Mouse (Mus musculus): Measurements from ENCODE around the gene Sp4. TPM values are rescaled to one million over a fixed set of nuclear protein-coding genes. Genes with fewer than 3 reads are reported as not detected.

Gene Sp4
- total RNA-seq (2012; rRNA removed) (5.5 and 6.6 TPM in 2 replicates), total RNA-seq (2014; rRNA removed) (5.4 and 5.7 TPM in 2 replicates), polyA plus RNA-seq (2012; ENCODE audit: insufficient read length, low read depth) (3.8 and 4.2 TPM in 2 replicates)

DNA sequence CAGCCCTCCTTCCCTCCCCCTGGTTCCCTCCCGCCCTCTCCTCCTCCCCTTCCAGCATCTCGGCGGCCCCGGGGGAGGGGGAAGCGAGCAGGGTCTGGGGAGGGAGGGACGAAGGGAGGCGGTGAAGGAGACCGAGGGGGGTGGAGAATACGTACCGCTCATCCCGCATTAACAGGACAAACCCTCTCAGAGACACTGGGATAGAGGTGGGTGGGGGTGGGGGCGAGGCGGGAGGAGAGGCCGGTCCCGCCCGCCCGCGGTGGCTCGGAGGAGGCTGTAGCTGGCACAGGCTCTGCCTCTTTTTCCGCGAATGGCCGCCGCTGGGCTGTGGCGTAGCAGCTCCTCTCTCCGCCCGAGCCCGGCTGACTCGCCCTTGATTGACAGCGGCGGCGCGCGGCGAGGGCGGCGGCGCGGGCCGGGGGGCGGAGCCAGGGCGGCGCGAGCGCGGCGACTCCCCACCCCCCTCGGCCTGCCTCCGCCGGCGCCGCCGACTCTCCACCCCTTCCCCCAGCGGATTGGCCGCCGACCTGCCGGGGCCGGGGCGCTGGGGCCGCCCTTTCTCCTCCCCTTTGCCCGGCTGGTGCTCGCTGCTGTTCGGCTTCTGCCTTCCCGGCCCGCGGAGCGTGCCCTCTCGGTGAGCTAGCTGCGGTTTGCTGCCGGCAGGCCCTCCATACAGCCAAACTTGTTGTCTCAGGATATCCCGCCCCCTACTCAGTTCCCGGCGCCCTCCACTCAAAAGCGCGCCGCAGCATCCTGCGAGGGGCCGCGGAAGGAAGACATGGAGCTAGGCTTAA, at the start of gene Sp4:
Sp4 (minus strand) TSS at position 369 of the 794 bp plus-strand sequence.
- peak within 1 kb of the TSS; percentile 76 for H3K9ac ChIP-seq (ENCODE audit: insufficient read depth, low read depth)
- in situ Hi-C loops (cut with MboI; ENCODE audit: low pct_ligation_motif_present, low pct_unique_long_range_greater_than_20kb, low sequenced_read_pairs) = no loop called here
- dilution Hi-C loops (cut with MboI; ENCODE audit: extremely low pct_ligation_motif_present, extremely low pct_unique_long_range_greater_than_20kb, low sequenced_read_pairs) = no loop called here
- peak; percentile 88 for DNase-seq (ENCODE audit: extremely low read depth)
- H3K36me3 ChIP-seq (replicated peaks in 1 of 2; ENCODE audit: control insufficient read depth in 1 of 2, insufficient read depth in 1 of 2, low read length in 1 of 2) = peaks cover 0 to 12% of the 10 kb centered on the region in 2 experiments
- H3K79me2 ChIP-seq (replicated peaks; ENCODE audit: control insufficient read depth, extremely low read depth, insufficient read depth, poor library complexity, severe bottlenecking) = no peaks in the 10 kb centered on the region
- TF ChIP-seq RAD21 (IDR thresholded peaks at IDR 0.05; ENCODE audit: low read depth, low read length) (no peak), NRF1 (IDR thresholded peaks at IDR 0.05; ENCODE audit: low read depth, low read length) (peak; percentile 63), MAZ (IDR thresholded peaks at IDR 0.05; ENCODE audit: low read depth, low read length) (peak; percentile 79), NELFE (IDR thresholded peaks at IDR 0.05; ENCODE audit: low read depth, low read length) (peak; percentile 55), MAX (IDR thresholded peaks at IDR 0.05; ENCODE audit: low read length) (no peak), E2F4 (IDR thresholded peaks at IDR 0.05; ENCODE audit: insufficient replicate concordance, low read depth, low read length) (no peak), POLR2A (IDR thresholded peaks at IDR 0.05; ENCODE audit: low read depth, low read length) (peak; percentile 59), CHD2 (IDR thresholded peaks at IDR 0.05; ENCODE audit: low read length) (peak; percentile 7; the same call in 1 of the 2 replicates), TCF12 (IDR thresholded peaks at IDR 0.05; ENCODE audit: low read depth, low read length) (no peak)
- H3K27ac ChIP-seq (ENCODE audit: insufficient read depth, low read depth) = peak within 1 kb of the TSS; percentile 80
- H3K27me3 ChIP-seq (replicated peaks) = no peaks in the 10 kb centered on the region
- H3K9me3 ChIP-seq (replicated peaks; ENCODE audit: low read length) = no peaks in the 10 kb centered on the region
- peak within 1 kb of the TSS; percentile 62 to 88 (median 82) for H3K4me3 ChIP-seq (replicated peaks in 1 of 3; ENCODE audit: low read depth in 2 of 3, low read length in 2 of 3, poor library complexity in 1 of 3)
- H3K4me2 ChIP-seq (ENCODE audit: insufficient read depth, low read depth, poor library complexity, severe bottlenecking) = peak within 1 kb of the TSS; percentile 65; the same call in 1 of the 2 replicates
- peaks cover 0 to 31% of the 10 kb centered on the region in 2 experiments; a peak in 2 of 4 replicates for H3K4me1 ChIP-seq (ENCODE audit: control insufficient read depth in 1 of 2, insufficient read depth in 2 of 2)

- H3K4me1 ChIP-seq (ENCODE audit: control insufficient read depth in 1 of 2, insufficient read depth in 2 of 2) = no peaks in the 10 kb centered on the region
- H3K79me2 ChIP-seq (replicated peaks; ENCODE audit: control insufficient read depth, extremely low read depth, insufficient read depth, poor library complexity, severe bottlenecking) = no peaks in the 10 kb centered on the region
- dilution Hi-C loops (cut with MboI; ENCODE audit: extremely low pct_ligation_motif_present, extremely low pct_unique_long_range_greater_than_20kb, low sequenced_read_pairs) = no loop called here
- H3K9ac ChIP-seq (ENCODE audit: insufficient read depth, low read depth) = no peak overlapping the region
- no peak for TF ChIP-seq NRF1 (IDR thresholded peaks at IDR 0.05; ENCODE audit: low read depth, low read length)
- no peak for TF ChIP-seq POLR2AphosphoS2 (IDR thresholded peaks at IDR 0.05; ENCODE audit: low read depth, low read length)
- no peak for TF ChIP-seq BHLHE40 (IDR thresholded peaks at IDR 0.05; ENCODE audit: low read depth, low read length)
- no peak for TF ChIP-seq UBTF (IDR thresholded peaks at IDR 0.05; ENCODE audit: low read depth, low read length)
- TF ChIP-seq MAX (IDR thresholded peaks at IDR 0.05; ENCODE audit: low read length) = no peak
- no peak for TF ChIP-seq ZC3H11A (IDR thresholded peaks at IDR 0.05; ENCODE audit: low read depth, low read length)
- no peak overlapping the region for H3K4me2 ChIP-seq (ENCODE audit: insufficient read depth, low read depth, poor library complexity, severe bottlenecking)
- DNase-seq (ENCODE audit: extremely low read depth) = no peak
- no peak overlapping the region for H3K27ac ChIP-seq (ENCODE audit: insufficient read depth, low read depth)
- in situ Hi-C loops (cut with MboI; ENCODE audit: low pct_ligation_motif_present, low pct_unique_long_range_greater_than_20kb, low sequenced_read_pairs) = no loop called here
- H3K9me3 ChIP-seq (replicated peaks; ENCODE audit: low read length) = no peaks in the 10 kb centered on the region
- H3K27me3 ChIP-seq (replicated peaks) = no peaks in the 10 kb centered on the region
- no peak overlapping the region for H3K4me3 ChIP-seq (replicated peaks in 1 of 3; ENCODE audit: low read depth in 2 of 3, low read length in 2 of 3, poor library complexity in 1 of 3)
- H3K36me3 ChIP-seq (replicated peaks in 1 of 2; ENCODE audit: control insufficient read depth in 1 of 2, insufficient read depth in 1 of 2, low read length in 1 of 2) = no peaks in the 10 kb centered on the region
Measured at GRCm38 (mm10) chr12:118339107-118339506, 37.9 kb upstream of the Sp4 start.
